Mouse (Mus musculus) natural killer cell, adult 2 months (primary cell): Measurements from ENCODE around the gene Znrd1as.
A peak's percentile ranks its signal among the peaks of the same experiment; 100 is the strongest.
"Not testable (repeated sequence)": the region's sequence is repeated elsewhere in the genome, so short reads cannot be mapped to it uniquely, and the experiment has no call there.

Experiments
- DNase-seq, 2 experiments: peaks; one replicate each; pipeline ENCODE4 v3.0.0; 2022; ENCODE audit warnings: low spot score in 2 of 2

Gene Znrd1as

DNA sequence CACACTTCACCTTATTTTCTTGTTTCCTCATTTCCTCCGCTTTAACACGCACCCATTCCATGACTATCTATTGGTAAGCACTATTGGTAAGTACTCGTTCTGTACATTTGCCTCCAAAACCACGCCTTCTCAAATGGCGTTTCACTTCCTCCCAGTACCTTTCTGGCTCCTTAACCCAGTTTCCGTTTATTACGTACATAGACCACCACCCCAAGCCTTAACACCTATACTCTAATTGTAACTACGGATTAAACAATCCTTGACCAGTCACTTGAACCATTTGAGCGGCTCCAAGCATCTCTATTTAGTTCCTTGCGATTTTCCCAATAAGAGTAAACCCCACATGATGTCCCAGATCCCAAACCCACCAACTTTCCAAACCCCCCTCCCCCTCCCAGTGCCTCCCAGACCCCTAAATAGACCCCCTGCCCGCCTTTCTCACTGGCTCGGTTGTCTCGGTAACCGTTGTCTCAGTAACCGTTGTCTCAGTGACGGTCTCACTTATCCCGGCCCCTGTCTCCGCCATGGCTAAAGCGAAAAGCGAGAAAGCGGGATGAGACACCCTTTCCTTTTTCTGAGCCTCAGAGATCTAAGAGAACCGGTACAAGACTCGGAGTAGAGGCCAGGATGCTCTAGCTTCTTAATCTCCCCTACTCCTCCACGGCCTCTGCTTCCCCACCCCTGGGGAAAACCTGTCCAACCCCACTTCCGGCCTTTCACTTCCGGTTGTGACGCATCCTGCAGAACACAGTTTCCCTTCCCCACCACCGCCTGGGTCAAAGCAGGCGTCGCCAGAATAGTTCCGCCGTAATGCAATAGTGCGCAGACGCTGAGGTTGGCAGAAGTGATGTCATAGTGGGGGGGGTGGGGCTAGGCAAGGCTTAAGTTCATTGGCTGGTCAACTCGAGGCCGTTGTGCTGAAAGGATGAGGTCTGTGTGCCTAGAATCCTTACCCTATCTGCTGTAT lies 7.1 kb upstream of the Znrd1as start, which contains the start of gene Ppp1r11:
TSS of gene Ppp1r11 (minus strand) at position 761 of the 967 bp plus-strand sequence.
- DNase-seq, result peak; percentile 97 to 98

DNA sequence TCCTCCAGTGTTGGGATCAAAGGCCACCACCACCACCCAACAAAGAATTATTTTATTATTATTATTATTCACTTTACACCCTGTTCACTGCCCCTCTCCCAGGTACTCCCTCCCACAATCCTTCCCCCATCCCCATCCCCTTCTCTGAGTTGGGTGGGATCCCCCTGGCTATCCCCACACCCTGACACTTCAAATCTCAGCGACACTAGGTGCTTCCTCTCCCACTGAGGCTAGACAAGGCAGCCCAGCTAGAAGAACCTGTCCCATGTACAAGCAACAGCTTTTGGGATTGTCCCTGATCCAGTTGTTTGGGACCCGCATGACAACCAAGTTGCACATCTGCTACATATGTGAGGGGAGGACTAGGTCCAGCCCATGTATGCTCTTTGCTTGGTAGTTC lies 5.8 kb upstream of the Znrd1as start:
- DNase-seq, result no peak

DNA sequence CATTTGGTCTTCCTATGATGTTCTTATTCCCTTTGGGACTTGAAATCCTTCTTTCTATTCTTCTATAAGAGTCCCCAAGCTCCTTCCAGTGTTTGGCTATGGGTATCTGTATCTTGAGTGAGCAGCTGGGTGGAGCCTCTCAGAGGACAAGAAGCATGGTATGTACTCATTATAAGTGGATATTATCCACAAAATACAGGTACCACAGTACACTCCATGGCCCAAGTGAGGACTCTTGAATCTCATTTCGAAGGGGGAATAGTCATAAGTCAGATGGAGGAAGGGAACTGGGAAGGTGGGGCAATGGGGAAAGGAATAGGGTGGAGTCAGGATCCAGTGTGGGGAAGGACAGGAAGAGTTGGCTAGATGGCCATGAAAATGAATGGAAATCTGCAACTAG lies 5.3 kb upstream of the Znrd1as start:
- DNase-seq, result no peak

DNA sequence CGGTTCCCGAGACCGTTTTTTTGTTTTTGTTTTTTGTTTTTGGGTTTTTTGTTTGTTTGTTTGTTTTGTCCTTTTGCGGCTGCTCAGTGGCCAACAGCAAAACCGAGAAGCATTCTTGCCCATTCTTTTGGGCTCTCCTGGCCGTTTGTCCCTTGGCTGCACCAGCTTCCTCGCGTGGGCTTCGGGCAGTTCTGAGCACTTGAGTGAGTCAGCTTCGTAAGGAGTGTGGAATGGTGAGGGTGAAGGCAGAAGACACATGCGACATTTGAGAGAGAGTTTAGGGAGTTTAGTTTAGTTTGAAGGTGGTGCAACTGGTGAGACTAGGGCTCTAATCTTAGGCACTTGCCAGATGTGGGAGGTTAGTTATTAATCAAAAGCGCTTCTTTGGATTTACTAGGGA lies 492 bp downstream of the Znrd1as start:
- DNase-seq, result no peak

DNA sequence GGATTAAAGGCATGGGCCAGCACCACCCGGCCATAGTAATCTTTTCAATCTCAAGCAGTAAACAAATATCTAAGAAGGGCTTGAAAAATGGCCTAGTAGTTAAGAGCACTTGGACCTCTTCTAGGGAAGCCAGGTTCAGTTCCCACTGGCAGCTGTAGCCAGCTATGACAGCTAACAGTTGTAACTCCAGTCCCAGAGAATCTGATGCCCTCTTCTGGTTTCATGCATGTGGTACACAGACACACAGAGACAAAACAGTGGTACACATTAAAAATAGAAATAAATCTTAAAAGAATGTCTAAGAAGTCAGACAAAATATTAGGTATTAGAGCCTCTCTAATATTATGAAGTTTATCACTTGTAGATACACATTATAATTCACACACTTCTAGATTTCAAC lies 2.7 kb downstream of the Znrd1as start:
- no peak for DNase-seq

DNA sequence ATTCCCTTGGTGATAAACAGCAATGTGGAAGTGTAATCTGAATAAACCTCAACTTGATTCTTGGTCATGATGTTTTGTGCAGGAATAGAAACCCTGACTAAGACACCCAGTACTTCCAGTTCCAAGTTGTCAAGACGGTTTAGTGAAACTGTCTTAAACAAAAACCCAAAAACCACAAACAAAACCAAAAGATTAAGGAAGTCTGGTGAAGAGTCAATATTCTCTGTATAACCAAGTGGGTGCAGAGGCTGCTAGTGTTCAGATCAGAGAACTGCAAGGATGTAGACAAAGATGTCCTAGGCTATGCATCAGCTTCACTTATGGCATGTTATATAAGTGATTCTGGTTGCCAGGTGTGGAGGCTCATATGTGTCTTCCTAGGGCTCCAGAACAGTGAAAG lies 8.5 kb downstream of the Znrd1as start:
- DNase-seq, result no peak

DNA sequence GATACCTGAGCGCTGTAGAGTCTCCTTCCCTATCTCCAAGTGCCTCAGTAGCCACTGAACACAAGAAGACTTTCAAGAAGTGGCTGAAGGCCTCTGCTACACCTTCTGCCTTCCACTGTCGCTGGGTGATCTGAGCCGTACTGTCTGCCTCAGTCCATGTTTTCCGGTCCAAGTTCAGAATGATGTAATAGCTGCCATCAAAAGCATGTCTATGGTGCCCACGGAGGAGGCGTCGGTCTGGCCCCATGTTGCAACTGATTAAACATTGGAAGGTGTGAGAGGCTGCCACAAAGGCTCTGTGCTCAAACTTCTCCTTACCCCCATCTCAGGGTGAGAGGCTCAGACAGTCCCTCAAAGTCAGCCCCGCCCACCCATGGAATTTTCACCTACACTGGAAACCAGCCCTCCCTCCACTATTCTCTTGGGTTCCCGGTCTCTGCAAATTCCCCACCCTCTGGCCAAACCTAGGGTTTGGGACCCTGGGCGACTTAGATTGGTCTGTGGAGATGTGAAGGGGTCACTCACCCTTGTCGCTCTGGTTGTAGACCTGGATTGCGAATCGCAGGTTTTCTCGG lies 12.0 kb downstream of the Znrd1as start:
- no peak for DNase-seq

DNA sequence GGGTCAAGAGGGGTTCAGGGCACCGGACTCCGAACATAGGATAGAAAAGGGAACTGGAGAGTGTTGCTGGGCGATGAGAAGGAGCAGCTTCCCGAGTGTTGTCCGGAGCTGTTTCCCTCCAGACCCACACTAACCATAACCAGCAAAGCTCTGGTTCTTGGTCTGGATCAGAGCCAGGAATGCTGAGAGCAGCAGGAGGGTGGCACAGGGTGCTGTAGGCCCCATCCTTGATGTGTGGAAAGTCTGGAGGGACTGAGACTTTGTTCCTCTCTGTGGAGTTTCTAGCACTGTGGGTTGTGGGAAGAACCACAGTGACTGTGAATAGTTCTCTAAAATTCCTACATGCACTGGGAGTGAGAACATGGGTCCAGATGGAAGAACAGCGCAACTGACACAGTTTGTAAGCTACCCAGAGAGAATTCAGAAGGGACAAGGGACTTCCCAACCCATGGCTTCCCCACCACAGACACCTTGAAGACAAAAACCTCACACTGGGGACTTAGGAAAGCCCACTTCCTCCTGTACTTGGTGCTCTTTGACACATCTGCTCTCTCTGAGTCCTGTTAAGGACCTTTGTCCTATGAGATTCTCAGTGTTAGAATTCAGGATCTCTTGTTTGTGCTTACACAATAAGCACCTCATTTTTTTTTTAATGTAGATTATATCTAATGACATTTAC lies 12.9 kb downstream of the Znrd1as start:
- peak; percentile 24 to 35 for DNase-seq

DNA sequence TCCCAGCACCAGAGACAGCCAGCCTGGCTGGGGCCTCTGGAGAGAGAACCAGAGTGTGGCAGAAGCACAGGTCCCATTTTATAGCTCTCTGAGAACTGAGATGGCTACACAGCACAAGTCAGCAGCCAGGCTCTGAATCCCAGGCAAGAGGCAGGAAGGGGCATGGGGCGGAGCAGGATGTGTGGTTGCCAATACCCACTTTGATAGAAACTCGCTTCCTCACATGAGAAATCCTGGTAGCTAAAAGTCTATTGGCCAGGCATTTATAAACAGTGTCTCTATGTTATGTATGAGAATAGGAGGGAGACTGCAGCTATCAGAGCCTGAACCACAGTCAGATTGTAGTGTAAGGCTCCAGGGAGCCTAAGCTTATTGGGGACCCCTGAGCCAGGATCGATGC lies 14.4 kb downstream of the Znrd1as start:
- DNase-seq, result no peak

DNA sequence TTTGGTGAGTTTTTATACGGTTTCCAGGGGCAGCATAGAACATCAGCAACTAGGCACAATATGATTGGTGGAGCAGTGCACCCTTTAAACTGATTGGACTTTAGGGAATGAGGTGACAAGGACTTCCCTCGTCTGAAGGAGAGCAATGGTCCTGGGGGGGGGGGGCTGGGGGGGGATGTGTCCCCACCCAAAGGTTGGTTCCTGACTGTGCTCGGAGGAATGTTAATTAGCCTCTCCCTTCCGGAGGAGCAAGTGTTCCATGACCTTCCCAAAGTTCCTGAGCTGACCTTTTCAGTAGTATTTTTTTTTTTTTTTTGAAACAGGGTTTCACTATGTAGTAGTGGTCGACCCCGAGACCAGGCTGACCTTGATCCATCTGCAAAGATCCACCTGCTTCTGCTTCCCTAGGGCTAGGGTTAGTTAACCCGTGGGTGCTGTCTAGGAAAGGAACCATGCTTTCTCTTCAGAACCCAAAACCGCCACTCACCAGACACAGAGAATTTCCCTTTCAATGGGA lies 14.9 kb downstream of the Znrd1as start:
- DNase-seq, result no peak

DNA sequence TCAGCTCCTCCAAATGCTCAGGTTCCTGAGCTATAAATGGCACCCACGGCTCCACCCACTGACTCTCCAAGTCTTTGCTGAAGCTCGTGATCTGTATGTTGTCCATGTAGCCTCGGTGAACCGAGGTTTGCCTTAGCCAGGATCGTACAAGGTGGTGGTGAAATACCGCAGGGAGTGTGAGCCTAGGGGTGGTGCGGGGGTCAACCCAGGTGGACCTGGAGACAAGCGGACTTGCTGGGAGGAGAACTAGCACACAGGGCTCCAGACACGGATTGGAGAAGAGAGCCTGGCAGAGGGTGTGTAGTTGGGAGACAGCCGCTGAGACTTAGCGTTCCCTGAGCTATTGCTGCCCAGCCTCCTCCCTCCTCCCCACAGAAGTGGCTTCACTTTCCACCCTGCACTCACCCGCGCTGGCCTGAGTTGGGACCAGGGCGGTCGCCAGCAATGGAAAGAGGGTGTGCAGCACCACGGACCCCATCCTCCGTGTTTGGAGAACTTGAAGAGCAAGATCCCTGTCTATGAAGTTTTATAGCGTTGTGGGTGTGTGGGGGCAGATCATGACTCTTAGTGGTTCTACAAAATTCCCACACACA lies 22.9 kb downstream of the Znrd1as start, which contains the start of gene 2410137M14Rik:
TSS of gene 2410137M14Rik (minus strand) at position 17 of the 593 bp plus-strand sequence.
- no peak for DNase-seq

DNA sequence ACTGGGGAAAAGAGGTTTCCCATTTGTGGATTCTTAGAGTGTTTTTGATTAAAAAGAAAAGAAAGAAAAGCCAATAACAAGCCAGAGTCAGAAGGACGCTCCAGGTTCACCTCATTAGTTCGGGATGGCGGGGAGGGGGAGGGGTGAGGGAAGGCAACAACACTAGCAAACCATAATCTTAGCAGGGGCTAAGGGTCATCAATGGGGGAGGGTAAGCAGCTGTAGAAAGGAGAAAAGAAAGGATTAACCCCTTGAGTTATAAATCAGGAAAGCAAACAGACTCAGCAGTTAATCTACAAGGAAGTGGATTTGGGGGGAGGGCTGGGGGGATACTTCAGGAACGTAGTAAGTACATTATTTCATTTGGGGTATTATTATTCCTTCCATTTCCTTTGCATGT lies 23.5 kb downstream of the Znrd1as start:
- DNase-seq, result no peak

DNA sequence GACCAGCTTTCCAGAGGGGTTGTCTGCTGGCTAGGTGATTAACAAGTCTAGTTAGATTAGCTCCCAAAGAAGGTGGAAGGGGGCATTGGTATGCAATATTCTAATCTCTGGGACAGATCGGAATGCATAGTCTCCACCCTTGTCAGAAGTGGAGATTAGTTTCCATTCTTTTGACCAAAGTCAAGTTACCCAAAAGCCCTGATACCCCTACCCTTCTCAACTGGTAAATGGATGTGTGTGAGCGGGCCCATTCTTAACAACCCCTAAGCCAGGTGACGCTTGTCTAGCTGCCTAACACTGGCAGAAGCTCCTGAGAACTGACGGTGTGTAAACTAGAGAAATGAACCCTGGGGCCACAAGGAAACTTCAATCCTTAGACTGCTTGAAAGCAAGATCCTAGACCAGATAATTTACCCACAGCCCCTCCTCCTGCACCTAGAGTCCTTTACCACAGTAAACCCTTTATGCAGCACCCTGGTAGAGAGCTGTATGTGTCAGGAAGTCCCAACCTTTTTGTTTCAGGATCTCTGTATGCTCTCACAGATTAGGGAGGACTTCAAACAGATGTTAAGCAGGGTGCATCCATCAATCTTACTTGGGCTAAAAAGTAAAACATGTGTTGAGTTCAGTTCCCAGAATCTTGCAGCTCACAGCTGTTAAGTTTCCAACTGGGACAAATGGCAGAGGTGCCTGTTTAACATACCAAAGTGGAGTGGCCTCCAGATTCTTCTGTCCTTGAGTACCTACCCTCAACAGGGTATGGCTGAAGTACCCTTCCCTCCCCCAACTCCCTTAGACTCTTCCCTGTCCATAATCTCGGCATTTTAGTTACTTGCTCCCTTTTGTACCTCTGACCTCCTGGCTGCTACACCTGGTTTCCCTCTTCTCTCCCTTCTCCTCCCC lies 24.1 kb downstream of the Znrd1as start:
- no peak for DNase-seq

DNA sequence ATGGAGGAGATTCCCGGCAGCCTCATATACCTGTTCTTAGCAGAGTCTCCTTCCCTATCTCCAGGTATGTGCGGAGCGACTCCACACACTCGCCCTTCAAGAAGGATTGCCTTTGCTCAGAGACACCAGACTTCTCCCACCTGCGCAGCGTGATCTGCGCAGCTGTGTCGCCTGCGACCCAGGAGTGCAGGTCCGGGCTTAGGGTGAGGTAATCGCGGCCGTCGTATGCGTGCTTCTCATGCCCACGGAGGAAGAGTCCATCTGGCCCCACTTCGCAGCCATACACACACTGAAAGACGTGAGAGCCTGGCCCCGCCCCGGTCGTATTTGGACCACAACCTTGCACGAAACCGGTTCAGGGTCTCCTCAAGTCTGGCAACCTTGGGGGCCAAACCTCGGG lies 30.1 kb downstream of the Znrd1as start:
- no peak for DNase-seq

DNA sequence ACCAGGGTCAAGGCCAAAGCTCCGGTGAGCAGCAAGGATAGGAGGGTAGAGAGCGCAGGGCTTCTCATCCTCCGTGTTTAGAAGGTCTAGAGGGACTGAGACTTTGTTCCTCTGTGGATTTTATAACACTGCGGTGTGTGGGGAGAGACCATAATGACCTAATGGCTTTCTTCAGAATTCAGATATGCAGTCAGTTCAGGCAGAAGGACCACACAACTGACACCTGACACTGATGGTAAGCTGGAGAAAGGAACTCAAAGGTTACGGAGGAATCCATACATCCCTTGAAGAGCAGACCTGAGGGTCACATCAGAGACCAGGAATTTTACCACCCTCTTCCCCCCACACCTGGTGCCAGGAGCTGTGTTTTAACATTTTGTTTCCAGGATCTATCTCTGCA lies 31.0 kb downstream of the Znrd1as start, which contains the start of gene H2-M5:
TSS of gene H2-M5 (minus strand) at position 101 of the 400 bp plus-strand sequence.
- DNase-seq, result no peak

DNA sequence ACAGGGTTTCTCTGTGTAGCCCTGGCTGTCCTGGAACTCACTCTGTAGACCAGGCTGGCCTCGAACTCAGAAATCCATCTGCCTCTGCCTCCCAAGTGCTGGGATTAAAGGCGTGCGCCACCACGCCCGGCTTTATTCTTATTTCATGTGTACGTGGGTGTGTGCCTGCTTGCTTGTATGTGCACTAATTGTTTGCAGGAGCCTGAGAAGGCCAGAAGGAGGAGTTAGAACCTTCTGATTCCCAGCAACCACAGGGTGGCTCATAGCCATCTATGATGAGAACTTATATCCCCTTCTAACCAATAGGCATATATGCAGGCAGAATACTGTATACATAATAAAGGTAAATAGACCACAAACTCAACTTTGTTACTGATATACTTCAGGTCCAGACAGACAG lies 32.2 kb downstream of the Znrd1as start:
- not testable (repeated sequence) for DNase-seq

DNA sequence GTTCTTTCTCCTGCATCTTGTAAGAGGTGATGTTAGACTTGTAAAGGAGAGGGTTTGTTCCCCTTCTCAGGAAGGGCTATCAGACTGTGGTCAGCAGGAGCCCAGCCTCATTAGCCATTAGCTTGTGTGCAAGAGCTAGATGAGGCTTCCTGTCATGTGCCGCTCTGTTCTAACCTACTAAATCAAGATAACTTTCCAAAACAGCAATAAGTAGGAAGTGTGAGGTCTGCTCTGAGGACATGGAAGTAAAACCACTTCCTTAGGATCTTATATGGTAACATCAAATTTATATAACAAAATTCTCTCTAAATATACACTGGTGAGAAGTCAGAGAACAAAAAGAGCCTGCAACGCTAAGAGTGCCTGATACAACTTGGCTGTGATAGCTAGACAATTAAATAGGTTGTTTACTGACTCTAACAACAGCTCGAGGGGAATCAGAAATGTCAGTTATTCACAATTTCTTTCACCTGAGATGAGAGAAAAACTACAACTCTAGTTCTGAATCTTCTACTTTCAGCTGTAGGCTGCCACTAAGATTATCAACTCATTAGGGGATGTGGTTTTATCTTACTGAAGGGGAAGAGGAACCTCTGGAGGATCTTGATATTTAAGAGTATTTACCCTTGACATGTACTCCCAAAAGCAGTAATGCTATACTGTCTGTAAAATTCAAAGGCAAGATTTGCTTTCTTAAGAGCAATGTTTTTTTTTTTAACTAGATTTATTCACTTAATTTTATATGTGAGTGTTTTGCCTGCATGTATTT lies 34.1 kb downstream of the Znrd1as start:
- no peak for DNase-seq

DNA sequence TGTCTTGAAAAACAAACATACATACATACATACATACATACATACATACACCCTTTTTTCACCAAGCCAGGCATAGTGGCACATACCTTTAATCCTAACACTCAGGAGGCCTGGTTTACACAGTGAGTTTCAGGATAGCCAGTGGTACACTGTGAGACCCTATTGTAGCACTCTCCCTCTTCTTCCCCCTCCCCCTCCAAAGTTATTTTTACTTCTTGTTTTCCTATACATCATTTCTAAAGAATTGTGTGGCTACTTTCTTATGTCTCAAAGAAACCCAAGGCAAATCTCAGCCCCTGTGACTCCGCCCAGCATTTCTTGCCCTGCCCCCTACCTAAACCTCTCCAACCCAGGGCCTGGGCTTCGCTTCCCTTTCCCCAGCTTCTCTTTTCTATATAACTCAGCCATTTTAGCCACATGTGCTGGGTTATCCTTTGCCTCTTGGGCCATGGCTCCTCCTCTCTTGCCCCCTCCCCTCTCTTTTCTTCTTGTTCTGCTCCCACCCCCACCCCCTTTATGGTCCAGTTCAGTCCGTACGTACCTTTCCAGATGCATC lies 35.5 kb downstream of the Znrd1as start:
- DNase-seq, result no peak

DNA sequence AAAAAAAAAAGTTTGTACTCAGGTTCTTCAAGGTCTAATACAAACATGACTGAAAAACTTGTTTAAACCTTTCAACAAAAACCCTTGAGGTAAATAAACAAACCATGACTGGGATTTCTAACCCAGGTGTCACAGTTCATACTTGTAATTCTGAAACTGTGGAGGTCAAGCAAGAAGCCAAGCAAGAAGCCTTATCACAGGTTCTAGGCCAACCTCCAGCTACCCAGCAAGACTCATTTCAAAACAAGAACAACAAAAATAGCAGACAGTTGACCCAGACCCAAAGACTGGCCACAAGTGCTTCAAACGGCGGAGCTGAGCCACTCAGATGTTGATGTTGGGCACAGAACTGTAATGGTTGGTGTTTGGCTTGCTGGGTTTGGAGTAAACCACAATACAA lies 36.1 kb downstream of the Znrd1as start:
- DNase-seq, result no peak

DNA sequence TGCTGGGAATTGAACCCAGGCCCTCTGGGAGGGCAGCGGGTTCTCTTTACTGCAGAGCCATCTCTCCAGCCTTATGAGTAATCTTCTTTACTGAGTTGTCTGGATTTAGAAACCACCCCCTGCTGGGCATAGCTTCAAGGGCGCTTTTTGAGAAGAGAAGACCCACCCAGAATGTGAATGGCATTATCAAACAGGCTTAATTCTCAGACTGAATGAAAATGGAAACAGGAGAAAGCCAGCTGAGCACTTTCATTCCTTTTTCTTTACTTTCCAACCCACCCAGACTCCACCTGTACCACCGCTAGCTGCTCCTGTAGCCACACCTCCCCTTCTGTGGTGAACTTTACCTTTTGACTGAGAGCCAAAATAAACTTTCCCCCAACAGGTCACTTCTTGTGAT lies 37.1 kb downstream of the Znrd1as start:
- no peak for DNase-seq
